Mouse (Mus musculus): ENCODE results near the gene Actr5. TPM values are rescaled to one million over a fixed set of nuclear protein-coding genes. Genes with fewer than 3 reads are reported as not detected.

Actr5 gene
- polyA plus RNA-seq (2015; fragmentation: Nextera tagmentation; extraction: Ambion mirVana) = 10.9 and 12.3 TPM in 2 replicates

- Histone ChIP-seq H3K27me3 (peaks cover 27% of the 10 kb centered on the region), H3K36me3 (peaks cover 27% of the 10 kb centered on the region), H3K4me3 (replicated peaks) (peak within 1 kb of the TSS; percentile 88), H3K27ac (peak within 1 kb of the TSS; percentile 97), H3K9me3 (replicated peaks) (no peaks in the 10 kb centered on the region), H3K4me1 (peaks cover 15% of the 10 kb centered on the region), H3K9ac (peak within 1 kb of the TSS; percentile 82), H3K4me2 (peak within 1 kb of the TSS; percentile 82)
- peak; percentile 95 for ATAC-seq (replicated peaks; ENCODE audit: low FRiP score)
- under 1% methylated on average over 39 of the region's 39 CpGs for WGBS
These were observed at the start of gene Actr5 for GRCm38 (mm10) chr2:158624718-158625222. TSS of gene Actr5 (plus strand) at chr2:158624888.

- H3K9ac ChIP-seq = no peak overlapping the region
- H3K4me3 ChIP-seq (replicated peaks) = no peak overlapping the region
- no peak overlapping the region for H3K27ac ChIP-seq
- no peaks in the 10 kb centered on the region for H3K4me1 ChIP-seq
- WGBS = 44% methylated on average over 4 of the region's 4 CpGs
- H3K4me2 ChIP-seq = no peak overlapping the region
- H3K27me3 ChIP-seq = peaks cover 21% of the 10 kb centered on the region
- H3K9me3 ChIP-seq (replicated peaks) = no peaks in the 10 kb centered on the region
- ATAC-seq (replicated peaks; ENCODE audit: low FRiP score) = no peak
- H3K36me3 ChIP-seq = no peaks in the 10 kb centered on the region
These were observed 44.7 kb upstream of the Actr5 start for GRCm38 (mm10) chr2:158579979-158580378.

- Histone ChIP-seq H3K4me3 (replicated peaks) (no peak overlapping the region), H3K4me1 (no peaks in the 10 kb centered on the region), H3K27ac (no peak overlapping the region), H3K27me3 (peaks cover 48% of the 10 kb centered on the region), H3K9ac (no peak overlapping the region), H3K36me3 (no peaks in the 10 kb centered on the region), H3K9me3 (replicated peaks) (no peaks in the 10 kb centered on the region), H3K4me2 (no peak overlapping the region)
- WGBS = 12% methylated on average over 12 of the region's 12 CpGs
- ATAC-seq (replicated peaks; ENCODE audit: low FRiP score) = no peak
These were observed 39.9 kb upstream of the Actr5 start for GRCm38 (mm10) chr2:158584621-158585358.

GRCm38 (mm10) chr2:158588524-158589271 lies 36.0 kb upstream of the Actr5 start:
- H3K27ac ChIP-seq = no peak overlapping the region
- no peak overlapping the region for H3K4me3 ChIP-seq (replicated peaks)
- no peaks in the 10 kb centered on the region for H3K36me3 ChIP-seq
- peaks cover 32% of the 10 kb centered on the region for H3K27me3 ChIP-seq
- no peaks in the 10 kb centered on the region for H3K4me1 ChIP-seq
- H3K4me2 ChIP-seq = no peak overlapping the region
- H3K9me3 ChIP-seq (replicated peaks) = no peaks in the 10 kb centered on the region
- no peak for ATAC-seq (replicated peaks; ENCODE audit: low FRiP score)
- no peak overlapping the region for H3K9ac ChIP-seq
- 35% methylated on average over 8 of the region's 8 CpGs for WGBS

GRCm38 (mm10) chr2:158590495-158590894 lies 34.2 kb upstream of the Actr5 start:
- ATAC-seq (replicated peaks; ENCODE audit: low FRiP score) = no peak
- Histone ChIP-seq H3K27ac (no peak overlapping the region), H3K36me3 (no peaks in the 10 kb centered on the region), H3K9me3 (replicated peaks) (no peaks in the 10 kb centered on the region), H3K4me3 (replicated peaks) (no peak overlapping the region), H3K4me1 (peaks cover 9% of the 10 kb centered on the region), H3K4me2 (no peak overlapping the region), H3K27me3 (peaks cover 32% of the 10 kb centered on the region), H3K9ac (no peak overlapping the region)
- WGBS = 57% methylated on average over 3 of the region's 3 CpGs

- H3K36me3 ChIP-seq = no peaks in the 10 kb centered on the region
- H3K27me3 ChIP-seq = peaks cover 35% of the 10 kb centered on the region
- no peak for ATAC-seq (replicated peaks; ENCODE audit: low FRiP score)
- WGBS = 25% methylated on average over 5 of the region's 5 CpGs
- no peak overlapping the region for H3K4me3 ChIP-seq (replicated peaks)
- H3K4me2 ChIP-seq = no peak overlapping the region
- H3K9ac ChIP-seq = no peak overlapping the region
- no peaks in the 10 kb centered on the region for H3K9me3 ChIP-seq (replicated peaks)
- H3K27ac ChIP-seq = no peak overlapping the region
- H3K4me1 ChIP-seq = peaks cover 14% of the 10 kb centered on the region
These were observed 33.4 kb upstream of the Actr5 start for GRCm38 (mm10) chr2:158591286-158591685.

- Histone ChIP-seq H3K9me3 (replicated peaks) (no peaks in the 10 kb centered on the region), H3K4me1 (peaks cover 14% of the 10 kb centered on the region), H3K27ac (no peak overlapping the region), H3K27me3 (peaks cover 45% of the 10 kb centered on the region), H3K4me2 (no peak overlapping the region), H3K36me3 (no peaks in the 10 kb centered on the region), H3K4me3 (replicated peaks) (no peak overlapping the region), H3K9ac (no peak overlapping the region)
- no peak for ATAC-seq (replicated peaks; ENCODE audit: low FRiP score)
- WGBS = 79% methylated on average over 4 of the region's 4 CpGs
These were observed 31.3 kb upstream of the Actr5 start for GRCm38 (mm10) chr2:158593371-158593770.

- no peak overlapping the region for H3K27ac ChIP-seq
- peak overlapping the region; percentile 39 for H3K4me2 ChIP-seq
- under 1% methylated on average over 12 of the region's 12 CpGs for WGBS
- no peak overlapping the region for H3K4me3 ChIP-seq (replicated peaks)
- no peaks in the 10 kb centered on the region for H3K36me3 ChIP-seq
- no peaks in the 10 kb centered on the region for H3K9me3 ChIP-seq (replicated peaks)
- H3K4me1 ChIP-seq = peaks cover 14% of the 10 kb centered on the region
- no peak overlapping the region for H3K9ac ChIP-seq
- ATAC-seq (replicated peaks; ENCODE audit: low FRiP score) = peak; percentile 93
- H3K27me3 ChIP-seq = peaks cover 55% of the 10 kb centered on the region
These were observed 29.6 kb upstream of the Actr5 start for GRCm38 (mm10) chr2:158595103-158595502.

- Histone ChIP-seq H3K27ac (no peak overlapping the region), H3K27me3 (peaks cover 59% of the 10 kb centered on the region), H3K36me3 (no peaks in the 10 kb centered on the region), H3K9ac (no peak overlapping the region), H3K4me2 (peak overlapping the region; percentile 39), H3K9me3 (replicated peaks) (no peaks in the 10 kb centered on the region), H3K4me3 (replicated peaks) (no peak overlapping the region), H3K4me1 (peaks cover 14% of the 10 kb centered on the region)
- ATAC-seq (replicated peaks; ENCODE audit: low FRiP score) = no peak
- WGBS = 17% methylated on average over 7 of the region's 7 CpGs
These were observed 29.1 kb upstream of the Actr5 start for GRCm38 (mm10) chr2:158595577-158595976.

- Histone ChIP-seq H3K27ac (no peak overlapping the region), H3K9ac (no peak overlapping the region), H3K4me1 (peaks cover 14% of the 10 kb centered on the region), H3K4me3 (replicated peaks) (no peak overlapping the region), H3K27me3 (peaks cover 69% of the 10 kb centered on the region), H3K4me2 (no peak overlapping the region), H3K36me3 (no peaks in the 10 kb centered on the region), H3K9me3 (replicated peaks) (no peaks in the 10 kb centered on the region)
- no peak for ATAC-seq (replicated peaks; ENCODE audit: low FRiP score)
- 74% methylated on average over 1 of the region's 1 CpGs for WGBS
These were observed 27.9 kb upstream of the Actr5 start for GRCm38 (mm10) chr2:158596803-158597202.

GRCm38 (mm10) chr2:158600517-158600916 lies 24.2 kb upstream of the Actr5 start:
- Histone ChIP-seq H3K4me3 (replicated peaks) (no peak overlapping the region), H3K27me3 (peaks cover 90% of the 10 kb centered on the region), H3K36me3 (no peaks in the 10 kb centered on the region), H3K9me3 (replicated peaks) (no peaks in the 10 kb centered on the region), H3K4me2 (no peak overlapping the region), H3K4me1 (peaks cover 15% of the 10 kb centered on the region), H3K9ac (no peak overlapping the region), H3K27ac (no peak overlapping the region)
- 21% methylated on average over 3 of the region's 3 CpGs for WGBS
- ATAC-seq (replicated peaks; ENCODE audit: low FRiP score) = no peak

GRCm38 (mm10) chr2:158601326-158601725 lies 23.4 kb upstream of the Actr5 start:
- Histone ChIP-seq H3K27ac (no peak overlapping the region), H3K9me3 (replicated peaks) (no peaks in the 10 kb centered on the region), H3K9ac (no peak overlapping the region), H3K4me3 (replicated peaks) (no peak overlapping the region), H3K27me3 (peaks cover 89% of the 10 kb centered on the region), H3K36me3 (no peaks in the 10 kb centered on the region), H3K4me1 (peaks cover 19% of the 10 kb centered on the region), H3K4me2 (no peak overlapping the region)
- 74% methylated on average over 1 of the region's 1 CpGs for WGBS
- ATAC-seq (replicated peaks; ENCODE audit: low FRiP score) = no peak
